Mouse (Mus musculus): ENCODE measurements around the gene Cst7. TPM values are rescaled to one million over a fixed set of nuclear protein-coding genes. Genes with fewer than 3 reads are reported as not detected.

Gene Cst7
- polyA plus RNA-seq, 1 experiment from 2014 or later, result 0.34 TPM

DNA sequence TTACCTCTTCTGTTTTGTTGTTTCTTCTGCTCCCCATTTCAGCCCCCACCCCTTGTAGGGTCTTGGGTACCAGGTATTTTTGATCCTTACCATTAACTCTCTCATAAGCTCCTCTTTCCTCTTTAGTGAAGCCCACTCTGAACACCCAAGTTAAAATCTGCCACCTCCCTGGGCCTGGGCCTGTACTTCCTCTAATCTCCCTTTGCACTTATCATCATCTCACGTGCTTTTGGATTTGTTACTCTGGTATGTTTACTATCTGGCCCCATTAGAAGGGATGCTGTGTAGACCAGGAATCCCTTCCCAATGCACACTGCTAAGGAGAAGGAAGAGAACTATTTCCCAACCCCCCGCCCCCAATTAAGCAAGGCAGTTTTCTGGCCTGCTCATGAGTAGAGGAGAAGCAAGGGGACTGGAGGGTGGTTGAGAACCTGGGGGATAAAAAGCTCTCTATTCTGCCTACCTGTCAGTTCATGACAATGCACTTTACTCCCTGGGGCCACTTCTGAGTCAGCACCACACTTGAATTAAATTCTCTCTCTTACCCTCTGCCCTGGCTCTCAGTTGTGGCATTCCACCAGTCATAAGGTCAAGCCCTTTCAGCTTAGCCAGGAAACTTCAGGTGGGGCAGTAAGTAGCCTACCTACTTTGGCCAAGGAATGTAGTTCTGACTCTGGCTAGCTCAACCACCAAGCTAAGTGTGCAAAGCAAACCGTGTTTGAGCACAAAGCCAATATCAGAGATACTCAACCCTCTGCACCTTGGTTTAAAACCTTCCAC lies 25.4 kb downstream of the Cst7 start:
- Histone ChIP-seq H3K27me3 (replicated peaks) (no peaks in the 10 kb centered on the region), H3K9ac (no peak overlapping the region), H3K4me1 (replicated peaks) (no peaks in the 10 kb centered on the region), H3K4me3 (no peak overlapping the region), H3K27ac (ENCODE audit: poor library complexity, severe bottlenecking) (no peak overlapping the region), H3K4me2 (no peak overlapping the region), H3K36me3 (peaks cover 17% of the 10 kb centered on the region), H3K9me3 (replicated peaks) (no peaks in the 10 kb centered on the region)
- WGBS, result 75% methylated on average over 3 of the region's 3 CpGs
- no peak for ATAC-seq (ENCODE audit: insufficient number of reproducible peaks, low FRiP score)

DNA sequence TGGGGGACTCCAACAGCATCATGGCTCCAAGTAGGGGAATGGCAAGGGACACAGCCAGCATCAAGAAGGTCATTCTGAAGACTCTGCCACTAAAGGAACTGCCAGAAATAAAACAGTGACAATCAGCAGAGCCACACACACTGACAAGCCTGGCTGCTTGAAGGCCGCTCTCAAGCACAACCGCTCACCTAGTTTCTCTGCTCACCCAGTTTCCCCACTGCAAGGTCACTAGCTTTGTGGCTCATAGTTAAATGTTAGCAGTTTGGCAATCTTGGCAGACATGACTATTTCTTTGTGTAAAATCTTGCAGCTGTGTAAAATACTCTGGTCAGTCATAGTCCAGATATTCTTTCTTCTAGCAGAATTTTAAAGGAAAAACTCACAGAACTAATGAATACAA lies 30.0 kb downstream of the Cst7 start:
- Histone ChIP-seq H3K4me2 (no peak overlapping the region), H3K4me1 (replicated peaks) (no peaks in the 10 kb centered on the region), H3K27ac (ENCODE audit: poor library complexity, severe bottlenecking) (no peak overlapping the region), H3K4me3 (no peak overlapping the region), H3K9me3 (replicated peaks) (no peaks in the 10 kb centered on the region), H3K36me3 (peaks cover 4% of the 10 kb centered on the region; the same call in 1 of the 2 replicates), H3K27me3 (replicated peaks) (no peaks in the 10 kb centered on the region), H3K9ac (no peak overlapping the region)
- ATAC-seq (ENCODE audit: insufficient number of reproducible peaks, low FRiP score), result no peak
- 55% methylated on average over 2 of the region's 2 CpGs for WGBS

DNA sequence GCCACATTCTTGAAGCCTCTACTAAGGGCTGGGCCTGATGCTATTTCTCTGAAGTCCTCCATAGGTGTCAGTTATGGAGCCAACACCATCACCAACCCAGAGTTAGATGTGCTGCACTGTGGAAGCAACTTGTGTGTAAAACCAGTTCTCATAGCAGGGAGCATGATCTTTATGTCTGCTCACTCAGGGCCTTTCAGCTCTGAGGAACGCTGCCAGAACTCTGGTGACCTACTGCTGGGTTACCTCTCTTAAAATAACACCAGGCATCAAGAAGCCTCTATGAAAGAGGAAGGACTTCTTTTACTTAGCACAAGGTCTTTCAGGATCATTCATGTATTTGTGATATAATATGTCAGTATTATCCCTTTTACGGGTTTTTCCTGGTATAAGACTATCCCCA lies 32.0 kb downstream of the Cst7 start:
- ATAC-seq (ENCODE audit: insufficient number of reproducible peaks, low FRiP score), result no peak
- no peaks in the 10 kb centered on the region for H3K27me3 ChIP-seq (replicated peaks)
- H3K36me3 ChIP-seq, result no peaks in the 10 kb centered on the region
- no peak overlapping the region for H3K4me2 ChIP-seq
- 91% methylated on average over 2 of the region's 2 CpGs for WGBS
- H3K9me3 ChIP-seq (replicated peaks), result no peaks in the 10 kb centered on the region
- H3K27ac ChIP-seq (ENCODE audit: poor library complexity, severe bottlenecking), result no peak overlapping the region
- H3K4me1 ChIP-seq (replicated peaks), result peaks cover 2% of the 10 kb centered on the region
- H3K4me3 ChIP-seq, result no peak overlapping the region
- H3K9ac ChIP-seq, result no peak overlapping the region

DNA sequence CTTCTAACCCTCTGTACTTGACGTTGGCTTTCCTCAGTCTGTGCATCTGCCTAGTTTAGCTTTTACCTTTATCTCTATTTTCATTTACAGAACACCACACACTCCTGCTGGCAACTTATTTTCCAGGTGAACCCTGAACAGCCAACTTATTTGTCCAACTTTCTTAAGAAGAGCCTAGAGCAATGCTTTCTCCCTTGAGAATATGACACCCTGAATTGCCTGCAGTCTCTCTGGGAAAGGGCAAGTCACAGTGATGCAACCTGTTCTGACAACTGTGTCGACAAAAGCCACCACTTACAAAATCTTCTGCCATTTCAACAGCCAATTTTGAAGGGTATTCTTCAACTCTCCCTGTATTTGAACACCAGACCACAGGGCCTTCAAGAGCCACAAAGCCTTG lies 34.6 kb downstream of the Cst7 start:
- H3K9me3 ChIP-seq (replicated peaks), result no peaks in the 10 kb centered on the region
- no peaks in the 10 kb centered on the region for H3K27me3 ChIP-seq (replicated peaks)
- 71% methylated on average over 2 of the region's 2 CpGs for WGBS
- no peak overlapping the region for H3K27ac ChIP-seq (ENCODE audit: poor library complexity, severe bottlenecking)
- peaks cover 6% of the 10 kb centered on the region for H3K4me1 ChIP-seq (replicated peaks)
- no peaks in the 10 kb centered on the region for H3K36me3 ChIP-seq
- H3K4me2 ChIP-seq, result no peak overlapping the region
- ATAC-seq (ENCODE audit: insufficient number of reproducible peaks, low FRiP score), result no peak
- no peak overlapping the region for H3K4me3 ChIP-seq
- H3K9ac ChIP-seq, result no peak overlapping the region

DNA sequence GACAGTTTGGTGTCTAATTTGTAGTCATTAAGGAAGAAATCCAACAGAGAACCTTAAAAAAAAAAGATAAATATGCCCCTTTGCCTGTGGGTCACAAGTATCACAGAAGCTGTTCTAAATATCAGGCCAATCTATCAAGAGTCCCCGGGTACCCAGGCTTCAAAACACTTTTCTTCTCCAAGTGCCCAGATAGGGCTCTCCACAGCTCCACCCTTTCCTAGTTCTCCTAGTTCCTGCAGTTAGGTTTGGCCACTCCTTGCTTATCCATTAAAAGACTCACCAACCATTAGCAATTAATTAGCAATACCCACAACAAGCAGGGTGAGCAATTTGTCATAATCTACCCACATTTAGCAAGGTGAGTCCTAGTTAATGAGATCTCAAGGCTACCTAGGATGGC lies 36.9 kb downstream of the Cst7 start:
- Histone ChIP-seq H3K27ac (ENCODE audit: poor library complexity, severe bottlenecking) (no peak overlapping the region), H3K4me1 (replicated peaks) (peaks cover 6% of the 10 kb centered on the region)
- 36% methylated on average over 1 of the region's 1 CpGs for WGBS

DNA sequence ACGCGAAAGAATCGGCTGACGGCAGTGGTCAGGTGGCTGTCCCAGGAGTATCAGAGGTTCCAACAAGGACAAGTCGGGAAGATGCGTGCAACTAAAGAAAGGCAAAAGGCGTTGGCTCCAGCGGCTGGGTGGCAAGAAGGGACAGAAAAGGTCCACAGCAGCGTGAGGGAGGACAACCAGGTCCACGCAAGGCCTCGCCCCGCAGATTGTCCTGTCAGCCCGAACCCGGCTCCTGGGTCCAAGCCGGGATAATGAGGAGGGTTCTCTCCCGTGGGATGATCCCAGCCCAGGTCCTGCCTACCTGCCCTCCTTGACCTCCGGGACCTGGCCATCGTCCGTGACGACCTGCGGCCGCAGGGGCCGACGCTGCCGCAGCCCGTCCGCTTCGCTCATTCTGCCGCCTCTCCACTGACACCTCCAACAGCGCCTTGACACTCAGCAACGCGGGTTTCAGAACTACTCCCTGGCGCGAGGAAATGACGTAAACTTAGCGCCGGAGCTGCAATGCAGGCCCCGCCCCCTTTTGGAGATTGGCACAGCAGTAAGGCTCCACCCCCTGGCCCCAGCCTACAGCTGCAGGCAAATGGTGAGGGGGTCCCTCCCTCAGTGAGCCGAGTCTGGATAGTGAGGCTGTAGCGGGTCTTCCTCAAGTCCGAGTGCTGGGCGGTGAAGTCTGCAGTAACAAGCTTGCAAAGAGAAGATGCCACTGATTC lies 38.0 kb downstream of the Cst7 start, which contains the start of gene Apmap:
TSS of gene Apmap (minus strand) at position 481 of the 713 bp plus-strand sequence.
- Histone ChIP-seq H3K9ac (peak within 1 kb of the TSS; percentile 94), H3K4me2 (peak within 1 kb of the TSS; percentile 87), H3K4me3 (peak within 1 kb of the TSS; percentile 98), H3K36me3 (no peaks in the 10 kb centered on the region), H3K27me3 (replicated peaks) (no peaks in the 10 kb centered on the region), H3K27ac (ENCODE audit: poor library complexity, severe bottlenecking) (0 out of 2 replicates have a peak within 1 kb of the TSS, but pooled peaks have one; percentile 28), H3K9me3 (replicated peaks) (no peaks in the 10 kb centered on the region), H3K4me1 (replicated peaks) (peaks cover 6% of the 10 kb centered on the region)
- ATAC-seq (ENCODE audit: insufficient number of reproducible peaks, low FRiP score), result peak; percentile 97
- WGBS, result under 1% methylated on average over 42 of the region's 42 CpGs

More for the DNA sequence above, 36.9 kb downstream of the Cst7 start:
- ATAC-seq (ENCODE audit: insufficient number of reproducible peaks, low FRiP score), result no peak
- no peaks in the 10 kb centered on the region for H3K9me3 ChIP-seq (replicated peaks)
- H3K9ac ChIP-seq, result no peak overlapping the region
- no peak overlapping the region for H3K4me3 ChIP-seq
- H3K27me3 ChIP-seq (replicated peaks), result no peaks in the 10 kb centered on the region
- H3K4me2 ChIP-seq, result 0 out of 2 replicates have a peak overlapping the region, but pooled peaks have one; percentile 29
- H3K36me3 ChIP-seq, result no peaks in the 10 kb centered on the region

DNA sequence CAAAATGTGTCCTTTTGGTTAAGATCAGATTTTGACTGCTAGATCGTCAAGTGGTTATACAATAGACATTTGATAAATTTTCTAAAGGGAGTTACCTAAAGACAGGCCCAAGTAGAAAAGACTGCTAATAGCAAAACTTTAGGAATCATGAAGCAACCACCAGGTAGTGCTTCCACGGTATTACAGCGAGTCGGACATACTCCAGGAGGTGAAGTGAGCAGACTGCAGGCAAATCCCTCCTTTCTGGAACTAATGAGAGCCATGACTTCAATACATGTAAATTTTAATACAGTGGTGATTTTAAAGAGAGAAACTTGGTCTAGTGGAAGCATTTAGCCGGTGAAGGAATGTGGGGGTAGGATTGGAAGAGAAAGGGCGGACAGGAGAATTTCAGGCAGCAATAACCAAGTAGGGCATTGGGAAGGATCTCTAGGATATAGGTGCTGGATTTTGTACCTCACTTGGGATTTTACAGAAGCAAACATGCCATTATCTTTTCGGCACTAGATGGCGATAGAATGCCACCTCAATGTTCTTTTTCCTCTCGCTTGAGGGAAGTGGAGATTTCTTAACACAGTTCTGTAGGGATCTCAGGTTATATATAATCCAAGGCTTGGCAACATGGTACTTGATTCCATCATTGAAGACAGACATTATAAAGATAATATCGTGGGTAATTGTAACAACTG lies 38.8 kb downstream of the Cst7 start:
- Histone ChIP-seq H3K4me1 (replicated peaks) (peaks cover 6% of the 10 kb centered on the region), H3K9ac (peak overlapping the region; percentile 94), H3K9me3 (replicated peaks) (no peaks in the 10 kb centered on the region), H3K36me3 (no peaks in the 10 kb centered on the region), H3K4me2 (peak overlapping the region; percentile 87), H3K4me3 (peak overlapping the region; percentile 98), H3K27ac (ENCODE audit: poor library complexity, severe bottlenecking) (0 out of 2 replicates have a peak overlapping the region, but pooled peaks have one; percentile 28), H3K27me3 (replicated peaks) (no peaks in the 10 kb centered on the region)
- ATAC-seq (ENCODE audit: insufficient number of reproducible peaks, low FRiP score), result peak; percentile 48; the same call in 1 of the 2 replicates
- WGBS, result under 1% methylated on average over 10 of the region's 10 CpGs

DNA sequence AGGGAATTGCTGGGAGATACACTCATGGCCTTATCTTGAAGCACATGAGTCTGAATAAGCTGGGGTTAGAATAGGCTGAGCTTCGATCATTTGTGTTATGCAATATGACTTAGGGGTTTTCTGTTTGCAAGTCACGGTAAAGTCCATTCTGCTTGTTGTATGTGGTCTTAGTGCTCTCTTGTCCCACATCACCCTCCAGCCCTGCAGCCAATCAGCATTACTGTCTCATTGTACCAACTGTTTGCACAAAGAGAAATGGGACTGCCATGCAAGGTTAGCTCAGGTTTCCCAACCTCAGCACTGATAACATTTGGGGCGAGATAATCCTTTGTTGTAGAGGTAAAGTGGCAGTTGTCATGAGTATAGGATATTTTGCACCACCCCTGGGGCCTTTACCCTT lies 39.9 kb downstream of the Cst7 start:
- H3K9ac ChIP-seq, result no peak overlapping the region
- H3K27me3 ChIP-seq (replicated peaks), result no peaks in the 10 kb centered on the region
- peaks cover 6% of the 10 kb centered on the region for H3K4me1 ChIP-seq (replicated peaks)
- H3K9me3 ChIP-seq (replicated peaks), result no peaks in the 10 kb centered on the region
- no peak overlapping the region for H3K4me3 ChIP-seq
- no peaks in the 10 kb centered on the region for H3K36me3 ChIP-seq
- no peak overlapping the region for H3K27ac ChIP-seq (ENCODE audit: poor library complexity, severe bottlenecking)
- no peak for ATAC-seq (ENCODE audit: insufficient number of reproducible peaks, low FRiP score)
- H3K4me2 ChIP-seq, result no peak overlapping the region
- 52% methylated on average over 3 of the region's 3 CpGs for WGBS

DNA sequence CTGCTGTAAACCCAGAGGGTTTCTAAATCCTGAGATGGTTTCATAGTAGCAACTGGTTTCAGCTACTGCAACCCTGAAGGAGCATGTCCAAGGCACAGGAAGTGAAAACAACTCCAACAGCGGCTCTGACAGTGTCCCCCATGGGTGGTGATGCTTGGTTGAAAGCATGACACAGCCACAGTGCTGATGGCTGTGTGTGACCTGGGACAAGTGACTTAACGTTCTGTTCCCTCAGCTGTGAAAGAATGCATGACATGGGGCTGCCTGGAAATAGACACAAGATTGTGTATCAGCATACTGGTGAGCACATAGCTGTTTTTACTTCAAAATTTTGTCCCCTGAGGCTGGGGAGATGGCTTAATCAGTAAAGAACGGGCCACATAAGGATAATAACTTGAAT lies 51.5 kb downstream of the Cst7 start:
- Histone ChIP-seq H3K27me3 (replicated peaks) (no peaks in the 10 kb centered on the region), H3K27ac (ENCODE audit: poor library complexity, severe bottlenecking) (no peak overlapping the region), H3K9me3 (replicated peaks) (no peaks in the 10 kb centered on the region), H3K4me1 (replicated peaks) (no peaks in the 10 kb centered on the region), H3K36me3 (no peaks in the 10 kb centered on the region), H3K4me2 (no peak overlapping the region), H3K9ac (no peak overlapping the region), H3K4me3 (no peak overlapping the region)
- whole genome bisulfite sequencing, result 49% methylated on average over 3 of the region's 3 CpGs
- ATAC-seq (ENCODE audit: insufficient number of reproducible peaks, low FRiP score), result no peak

DNA sequence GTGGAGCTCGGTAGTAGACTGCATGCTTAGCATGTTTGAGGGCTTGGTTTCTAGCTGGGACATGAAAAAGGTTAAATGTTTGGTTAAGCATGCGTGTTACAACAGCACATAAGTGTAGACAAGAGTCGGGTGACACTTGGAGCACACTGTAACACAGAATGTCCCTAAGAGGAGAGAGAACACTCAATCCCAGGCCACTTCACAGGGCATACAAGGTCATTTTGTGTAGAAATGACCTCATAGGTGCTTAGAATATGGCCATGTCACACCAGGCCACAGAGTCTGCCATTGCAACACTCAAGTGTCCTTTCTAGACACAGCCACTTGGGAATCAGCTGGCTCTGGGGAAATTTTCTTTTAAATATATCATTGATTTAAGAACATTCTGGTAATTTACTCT lies 53.7 kb downstream of the Cst7 start:
- Histone ChIP-seq H3K9ac (no peak overlapping the region), H3K4me1 (replicated peaks) (no peaks in the 10 kb centered on the region), H3K36me3 (no peaks in the 10 kb centered on the region), H3K4me2 (no peak overlapping the region), H3K27ac (ENCODE audit: poor library complexity, severe bottlenecking) (no peak overlapping the region), H3K9me3 (replicated peaks) (no peaks in the 10 kb centered on the region), H3K4me3 (no peak overlapping the region), H3K27me3 (replicated peaks) (no peaks in the 10 kb centered on the region)
- 86% methylated on average over 3 of the region's 3 CpGs for WGBS
- ATAC-seq (ENCODE audit: insufficient number of reproducible peaks, low FRiP score), result no peak

DNA sequence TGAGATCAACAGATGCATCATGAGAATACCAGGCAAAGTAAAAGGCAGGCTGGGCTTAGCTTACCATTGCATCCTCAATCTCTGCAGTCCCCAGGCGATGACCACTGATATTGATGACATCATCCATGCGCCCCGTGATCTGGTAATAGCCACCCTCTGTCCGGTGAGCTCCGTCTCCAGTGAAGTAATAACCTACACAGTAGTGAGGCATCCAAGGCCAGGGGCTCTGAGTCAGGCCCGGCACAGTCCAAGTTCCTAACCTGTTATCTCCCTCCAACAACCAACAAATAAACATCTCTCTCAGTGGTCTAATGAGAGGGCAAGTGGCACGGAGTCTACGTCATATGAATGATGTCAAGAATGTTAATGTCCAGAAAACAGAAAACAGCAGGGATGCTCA lies 54.7 kb downstream of the Cst7 start:
- Histone ChIP-seq H3K4me2 (no peak overlapping the region), H3K9me3 (replicated peaks) (no peaks in the 10 kb centered on the region), H3K4me3 (no peak overlapping the region), H3K27me3 (replicated peaks) (no peaks in the 10 kb centered on the region), H3K27ac (ENCODE audit: poor library complexity, severe bottlenecking) (no peak overlapping the region), H3K4me1 (replicated peaks) (no peaks in the 10 kb centered on the region), H3K9ac (no peak overlapping the region), H3K36me3 (no peaks in the 10 kb centered on the region)
- 87% methylated on average over 8 of the region's 8 CpGs for WGBS
- ATAC-seq (ENCODE audit: insufficient number of reproducible peaks, low FRiP score), result no peak
